Mouse (Mus musculus) bone marrow macrophage, adult 2 months (primary cell): ENCODE results near the gene Cfap97.
"Not testable (repeated sequence)": the region's sequence is repeated elsewhere in the genome, so short reads cannot be mapped to it uniquely, and the experiment has no call there.

Experiments
- CTCF ChIP-seq: IDR thresholded peaks from 2 replicates; pipeline ENCODE4 v1.5.1; 2012; ENCODE audit warnings: low read depth, mild to moderate bottlenecking, low read length, moderate library complexity
- POLR2A ChIP-seq: IDR thresholded peaks from 2 replicates; pipeline ENCODE4 v1.6.1; 2012; ENCODE audit warnings: mild to moderate bottlenecking, low read depth, low read length, borderline replicate concordance

- not testable (repeated sequence) for TF ChIP-seq CTCF, POLR2A
Observed at GRCm38 (mm10) chr8:46113421-46114170, 38.0 kb upstream of the Cfap97 start.
